Mouse (Mus musculus) gastrocnemius, postnatal 36 days (tissue): ENCODE measurements around the gene Diaph2. TPM values are rescaled to one million over a fixed set of nuclear protein-coding genes. Genes with fewer than 3 reads are reported as not detected.

Experiments used
- DNase-seq, 2 experiments: peaks; one replicate each; pipeline ENCODE4 v3.0.0; 2022
- intact Hi-C: fragments of 180-260 bp; cut with DNase I; formaldehyde crosslinking; loops from one replicate; pipeline ENCODE4 v1.15.1; 2025
- long read RNA-seq, 2 experiments: library from polyadenylated mRNA; stranded (forward); transcript quantifications; one replicate each; pipeline ENCODE4 v2.0.0; 2021
- total RNA-seq, 2 experiments: library from RNA; stranded (reverse); gene quantifications; 2 replicates each; pipeline ENCODE4 v1.2.3; 2021

The Diaph2 gene
- total RNA-seq: 1 to 10 TPM; 3.5 to 4.1 TPM
- long read RNA-seq, experiment 1: 0 reads
- long read RNA-seq, experiment 2: 0 reads

GRCm38 (mm10) chrX:129749571-129750061 is at the start of gene Diaph2:
Gene Diaph2 (plus strand): TSS chrX:129749742.
- intact Hi-C loops: no loop called here
- DNase-seq: peak; percentile 58 to 78

GRCm38 (mm10) chrX:129701634-129702312 is 47.8 kb upstream of the Diaph2 start:
- DNase-seq: no peak
- intact Hi-C loops: no loop called here

GRCm38 (mm10) chrX:129709656-129710055 is 39.9 kb upstream of the Diaph2 start:
- intact Hi-C loops: no loop called here
- DNase-seq: no peak

- intact Hi-C loops: no loop called here
- DNase-seq: no peak
Observed at GRCm38 (mm10) chrX:129728717-129729220, 20.8 kb upstream of the Diaph2 start.

- intact Hi-C loops: no loop called here
- no peak for DNase-seq
Observed at GRCm38 (mm10) chrX:129736562-129736961, 13.0 kb upstream of the Diaph2 start.

- DNase-seq: no peak
- intact Hi-C loops: no loop called here
Observed at GRCm38 (mm10) chrX:129739226-129739625, 10.3 kb upstream of the Diaph2 start.

GRCm38 (mm10) chrX:129742981-129743380 is 6.6 kb upstream of the Diaph2 start:
- intact Hi-C loops: no loop called here

GRCm38 (mm10) chrX:129745976-129746375 is 3.6 kb upstream of the Diaph2 start:
- intact Hi-C loops: no loop called here
- no peak for DNase-seq

More at GRCm38 (mm10) chrX:129742981-129743380, 6.6 kb upstream of the Diaph2 start:
- no peak for DNase-seq

GRCm38 (mm10) chrX:129749102-129749501 is 440 bp upstream of the Diaph2 start:
- intact Hi-C loops: no loop called here
- no peak for DNase-seq

- DNase-seq: no peak
- intact Hi-C loops: no loop called here
Observed at GRCm38 (mm10) chrX:129750094-129750569, 590 bp downstream of the Diaph2 start.

- no peak for DNase-seq
- intact Hi-C loops: no loop called here
Observed at GRCm38 (mm10) chrX:129750606-129751005, 1.1 kb downstream of the Diaph2 start.

GRCm38 (mm10) chrX:129756606-129757005 is 7.1 kb downstream of the Diaph2 start:
- no peak for DNase-seq
- intact Hi-C loops: no loop called here

GRCm38 (mm10) chrX:129762649-129763048 is 13.1 kb downstream of the Diaph2 start:
- intact Hi-C loops: no loop called here
- DNase-seq: no peak

- intact Hi-C loops: no loop called here
- no peak for DNase-seq
Observed at GRCm38 (mm10) chrX:129765378-129765777, 15.8 kb downstream of the Diaph2 start.

- DNase-seq: no peak
- intact Hi-C loops: no loop called here
Observed at GRCm38 (mm10) chrX:129766811-129767210, 17.3 kb downstream of the Diaph2 start.

GRCm38 (mm10) chrX:129770625-129771024 is 21.1 kb downstream of the Diaph2 start:
- intact Hi-C loops: no loop called here
- no peak for DNase-seq

- intact Hi-C loops: no loop called here
- DNase-seq: no peak
Observed at GRCm38 (mm10) chrX:129773556-129774255, 24.2 kb downstream of the Diaph2 start.

- intact Hi-C loops: no loop called here
- DNase-seq: no peak
Observed at GRCm38 (mm10) chrX:129774478-129774877, 24.9 kb downstream of the Diaph2 start.

- no peak for DNase-seq
- intact Hi-C loops: no loop called here
Observed at GRCm38 (mm10) chrX:129776761-129777160, 27.2 kb downstream of the Diaph2 start.

GRCm38 (mm10) chrX:129777404-129777962 is 27.9 kb downstream of the Diaph2 start:
- no peak for DNase-seq
- intact Hi-C loops: no loop called here

- intact Hi-C loops: no loop called here
- DNase-seq: no peak
Observed at GRCm38 (mm10) chrX:129781844-129782243, 32.3 kb downstream of the Diaph2 start.
